ENCODE assay signal across 7 mouse cellular contexts in genomic region chr2:151980355-151980693, GRCm38 (mm10). TPM values are rescaled to one million over a fixed set of nuclear protein-coding genes. Genes with fewer than 3 reads are reported as not detected.
DNase-seq lines count a peak whose midpoint lies in the region; ATAC-seq and TF ChIP-seq lines count a peak whose summit lies in the region.

No protein-coding gene starts in this region.

- no peaks in the 10 kb centered on the region for H3K36me3 ChIP-seq in lung, embryonic 15.5 days
- H3K36me3 ChIP-seq in embryonic facial prominence, embryonic 15.5 days = no peaks in the 10 kb centered on the region
- peaks cover 24% of the 10 kb centered on the region for H3K36me3 ChIP-seq in limb, embryonic 10.5 days
- H3K36me3 ChIP-seq in small intestine, adult 2 months (ENCODE audit: control insufficient read depth, insufficient read depth, low read length) = no peaks in the 10 kb centered on the region

- no peak; the same call in 1 of the 2 replicates for ATAC-seq in lung, embryonic 15.5 days (ENCODE audit: borderline replicate concordance, extremely low read depth, low FRiP score, low TSS enrichment)
- no peak for ATAC-seq in embryonic facial prominence, embryonic 15.5 days (ENCODE audit: insufficient number of reproducible peaks, low FRiP score, low TSS enrichment, low read depth)
- ATAC-seq in monocyte, adult 5-6 weeks (replicated peaks; ENCODE audit: insufficient number of reproducible peaks, low FRiP score, low TSS enrichment, poor library complexity, severe bottlenecking) = no peak

- H3K9me3 ChIP-seq in lung, embryonic 15.5 days = no peaks in the 10 kb centered on the region
- H3K9me3 ChIP-seq in embryonic facial prominence, embryonic 15.5 days (replicated peaks) = no peaks in the 10 kb centered on the region
- no peaks in the 10 kb centered on the region for H3K9me3 ChIP-seq in limb, embryonic 10.5 days (replicated peaks)

- H3K27me3 ChIP-seq in lung, embryonic 15.5 days = no peaks in the 10 kb centered on the region
- 0 out of 2 replicates have a peak, but pooled peaks cover 3% of the 10 kb centered on the region for H3K27me3 ChIP-seq in embryonic facial prominence, embryonic 15.5 days
- peaks cover 4% of the 10 kb centered on the region for H3K27me3 ChIP-seq in limb, embryonic 10.5 days (ENCODE audit: low read depth, poor library complexity, severe bottlenecking)
- H3K27me3 ChIP-seq in small intestine, adult 2 months (ENCODE audit: control insufficient read depth, insufficient read depth, low read length) = no peaks in the 10 kb centered on the region

- no peak for DNase-seq in lung, postnatal 25 days (ENCODE audit: low spot score)
- DNase-seq in limb, embryonic 10.5 days (ENCODE audit: low spot score) = no peak
- no peak for DNase-seq in adrenal gland, adult (ENCODE audit: inconsistent age in 2 of 2, low spot score in 1 of 2)

- TF ChIP-seq CTCF in small intestine, adult 2 months (IDR thresholded peaks at IDR 0.05; ENCODE audit: extremely low read depth, insufficient read length, insufficient replicate concordance, low read depth, low read length) = no peak

- no peak overlapping the region; the same call in 1 of the 2 replicates for H3K9ac ChIP-seq in lung, embryonic 15.5 days
- no peak overlapping the region for H3K9ac ChIP-seq in embryonic facial prominence, embryonic 15.5 days

- H3K4me3 ChIP-seq in lung, embryonic 15.5 days = peak overlapping the region; percentile 81
- H3K4me3 ChIP-seq in embryonic facial prominence, embryonic 15.5 days (replicated peaks) = peak overlapping the region; percentile 74
- H3K4me3 ChIP-seq in limb, embryonic 10.5 days = peak overlapping the region; percentile 81
- H3K4me3 ChIP-seq in small intestine, adult 2 months (ENCODE audit: low read depth, low read length) = peak overlapping the region; percentile 87

- H3K27ac ChIP-seq in lung, embryonic 15.5 days = peak overlapping the region; percentile 80
- H3K27ac ChIP-seq in embryonic facial prominence, embryonic 15.5 days (replicated peaks) = peak overlapping the region; percentile 12; the same call in 1 of the 2 replicates
- peak overlapping the region; percentile 93 for H3K27ac ChIP-seq in limb, embryonic 10.5 days
- H3K27ac ChIP-seq in small intestine, adult 2 months (ENCODE audit: insufficient read depth, low read depth, low read length) = no peak overlapping the region

- peaks cover 46% of the 10 kb centered on the region for H3K4me1 ChIP-seq in lung, embryonic 15.5 days
- H3K4me1 ChIP-seq in embryonic facial prominence, embryonic 15.5 days = peaks cover 35% of the 10 kb centered on the region
- peaks cover 48% of the 10 kb centered on the region for H3K4me1 ChIP-seq in limb, embryonic 10.5 days
- peaks cover 31% of the 10 kb centered on the region for H3K4me1 ChIP-seq in small intestine, adult 2 months (ENCODE audit: control insufficient read depth, insufficient read depth, insufficient read length, low read length)

- WGBS in lung, embryonic 15.5 days = 33% methylated on average over 3 of the region's 3 CpGs
- 44% methylated on average over 3 of the region's 3 CpGs for WGBS in embryonic facial prominence, embryonic 15.5 days
- WGBS in limb, embryonic 10.5 days = 43% methylated on average over 3 of the region's 3 CpGs
- 55% methylated on average over 3 of the region's 3 CpGs for WGBS in small intestine, adult 2 months

- peak overlapping the region; percentile 79 for H3K4me2 ChIP-seq in lung, embryonic 15.5 days
- H3K4me2 ChIP-seq in embryonic facial prominence, embryonic 15.5 days (replicated peaks) = peak overlapping the region; percentile 84

- TF ChIP-seq POLR2A in small intestine, adult 2 months (IDR thresholded peaks at IDR 0.05; ENCODE audit: low read depth, low read length) = no peak

RNA-seq across cellular contexts. Expression of gene Fam110a, which starts 0.3 kb away (rescaled TPM):
- 32.5 and 34.1 TPM in 2 replicates for polyA plus RNA-seq in lung, embryonic 15.5 days (2015; fragmentation: Nextera tagmentation; extraction: Ambion mirVana)
- 29.5 and 30.7 TPM in 2 replicates for polyA plus RNA-seq in embryonic facial prominence, embryonic 15.5 days (2015; fragmentation: Nextera tagmentation; extraction: Ambion mirVana)
- 35.0 and 37.9 TPM in 2 replicates for polyA plus RNA-seq in limb, embryonic 10.5 days (2016; fragmentation: Nextera tagmentation; extraction: Ambion mirVana)
- polyA plus RNA-seq in small intestine, adult 2 months (2012; rRNA removed) = 10.7 and 14.0 TPM in 2 replicates
- 0.64 to 5.5 TPM (median 3.1 TPM) in 3 replicates for total RNA-seq in monocyte, adult 5-6 weeks (2017)

RNA-seq across cellular contexts. Expression of gene Slc52a3, which starts 16.0 kb away (rescaled TPM):
- polyA plus RNA-seq in lung, embryonic 15.5 days (2015; fragmentation: Nextera tagmentation; extraction: Ambion mirVana) = 2.7 and 2.8 TPM in 2 replicates
- polyA plus RNA-seq in embryonic facial prominence, embryonic 15.5 days (2015; fragmentation: Nextera tagmentation; extraction: Ambion mirVana) = 5.9 and 6.3 TPM in 2 replicates
- 0.77 and 1.3 TPM in 2 replicates for polyA plus RNA-seq in limb, embryonic 10.5 days (2016; fragmentation: Nextera tagmentation; extraction: Ambion mirVana)
- 26.8 and 274 TPM in 2 replicates for polyA plus RNA-seq in small intestine, adult 2 months (2012; rRNA removed)
- total RNA-seq in monocyte, adult 5-6 weeks (2017) = 3.0 to 4.9 TPM (median 3.5 TPM) in 3 replicates
